Mouse (Mus musculus) spleen, postnatal 10 days (tissue): ENCODE data around the gene Tcf20.

Source experiments
- DNase-seq, 2 experiments: peaks; one replicate each; pipeline ENCODE4 v3.0.0; 2021 to 2022; ENCODE audit warnings: low spot score in 2 of 2

Gene Tcf20

DNA sequence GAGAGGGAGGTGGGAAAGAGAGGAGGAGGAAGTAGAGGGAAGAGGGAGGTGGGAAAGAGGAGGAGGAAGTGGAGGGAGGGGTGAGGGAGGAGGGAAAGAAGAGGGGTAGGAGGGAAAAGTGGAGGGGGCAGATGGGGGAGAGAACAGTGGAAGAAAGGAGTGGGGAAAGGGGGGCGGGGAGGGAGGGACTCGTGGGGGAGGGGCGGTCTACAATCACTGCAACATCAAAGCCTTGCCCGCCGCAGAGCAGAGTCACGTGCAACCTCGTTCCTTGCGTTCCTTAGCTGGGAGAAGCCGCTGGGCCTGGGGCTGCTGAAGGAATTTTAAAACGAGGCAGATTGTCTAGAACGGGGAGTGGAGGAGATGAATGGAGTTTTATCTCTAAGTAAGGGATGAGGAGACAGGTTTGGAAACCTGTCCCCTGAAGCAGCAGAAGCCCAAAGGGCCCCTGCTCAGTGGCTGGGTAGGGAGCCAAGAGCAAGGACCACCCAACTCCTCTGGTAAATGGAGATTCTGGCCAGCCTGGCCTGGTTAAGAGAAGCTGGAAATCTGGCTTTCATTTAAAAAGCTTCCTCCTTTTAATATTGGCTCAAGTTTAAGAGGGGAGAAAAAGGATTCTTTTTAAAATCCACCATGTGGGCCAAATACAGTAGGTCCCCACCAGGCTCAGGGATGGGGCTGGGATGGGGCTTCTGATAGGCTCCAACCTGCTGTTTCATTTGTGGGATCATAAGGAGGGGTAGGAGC, 62.8 kb downstream of the Tcf20 start:
- DNase-seq, result no peak

DNA sequence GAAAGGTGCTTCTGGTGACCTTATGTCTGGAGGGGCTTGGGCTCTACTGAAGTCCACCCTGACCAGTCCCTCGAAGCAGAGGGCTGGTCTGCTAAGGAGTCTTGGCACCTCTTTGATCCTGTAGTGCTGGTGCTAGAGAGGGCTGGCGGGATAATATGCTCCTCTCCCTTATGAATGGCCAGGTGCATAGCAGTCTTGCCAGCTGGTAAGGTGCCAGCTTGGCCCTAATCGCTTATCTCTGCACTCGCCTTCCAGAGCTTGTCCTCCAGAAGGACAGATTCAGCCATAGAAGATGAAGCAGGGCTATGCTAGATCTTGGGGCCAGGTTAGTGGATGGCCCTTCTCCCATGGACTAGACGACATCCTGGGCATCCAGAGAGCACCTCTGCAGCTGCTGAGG, 64.1 kb downstream of the Tcf20 start:
- no peak for DNase-seq

DNA sequence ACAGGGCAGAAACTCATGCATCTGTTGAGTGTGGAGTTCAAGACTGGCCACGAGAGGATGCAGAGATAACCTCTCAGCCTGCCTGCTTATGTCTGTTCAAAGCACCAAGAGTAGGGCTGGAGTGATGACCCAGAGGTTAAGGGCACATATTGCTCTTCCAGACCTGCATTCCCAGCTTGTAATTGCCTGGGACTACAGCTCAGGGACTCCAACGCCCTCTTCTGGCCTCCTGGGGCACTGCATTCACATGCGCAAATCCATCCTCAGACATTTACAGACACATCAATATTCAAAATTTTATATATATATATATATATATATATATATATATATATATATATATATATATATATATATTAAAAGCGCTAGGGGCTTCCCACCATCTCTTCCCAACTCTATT, 64.9 kb downstream of the Tcf20 start:
- DNase-seq, result no peak

DNA sequence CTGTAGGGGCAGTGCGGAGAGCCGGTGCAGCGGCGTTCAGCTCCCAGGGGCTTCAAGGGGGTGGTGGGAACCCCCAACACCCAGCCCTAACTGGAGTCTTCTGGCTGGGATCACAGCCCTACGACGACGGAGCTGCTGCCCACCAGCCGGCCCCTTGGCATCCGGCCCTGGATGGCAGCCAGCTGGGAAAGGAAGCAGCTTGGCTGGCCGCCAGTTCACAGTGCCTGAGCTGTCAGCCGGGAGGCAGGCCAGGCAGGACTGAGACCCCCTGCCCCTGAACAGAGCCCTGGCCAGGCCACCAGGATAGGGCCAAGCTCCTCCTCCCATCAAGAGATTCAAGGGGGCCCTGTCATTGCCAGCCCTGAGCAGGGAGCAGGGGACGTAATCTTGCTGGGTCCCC, 65.6 kb downstream of the Tcf20 start:
- DNase-seq, result peak; percentile 24 to 68

DNA sequence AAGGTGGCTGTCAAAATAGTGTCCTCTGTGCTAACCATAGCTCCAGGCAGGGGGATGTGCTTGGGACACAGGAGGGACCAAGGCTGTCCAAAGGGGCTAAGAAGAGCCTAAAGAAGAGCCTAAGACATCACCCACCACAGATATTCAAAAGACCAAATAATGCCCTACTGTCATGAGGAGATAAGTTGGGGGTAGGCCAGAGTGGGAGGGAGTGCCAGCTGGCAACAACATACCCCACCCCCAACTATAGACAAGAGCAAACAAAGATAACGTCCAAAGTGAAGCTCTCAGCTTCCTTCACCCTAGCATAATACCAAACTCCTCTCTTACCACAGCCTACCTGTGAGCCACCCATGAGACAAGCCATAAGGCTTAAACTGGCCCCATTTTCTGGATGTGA, 66.1 kb downstream of the Tcf20 start:
- no peak for DNase-seq

DNA sequence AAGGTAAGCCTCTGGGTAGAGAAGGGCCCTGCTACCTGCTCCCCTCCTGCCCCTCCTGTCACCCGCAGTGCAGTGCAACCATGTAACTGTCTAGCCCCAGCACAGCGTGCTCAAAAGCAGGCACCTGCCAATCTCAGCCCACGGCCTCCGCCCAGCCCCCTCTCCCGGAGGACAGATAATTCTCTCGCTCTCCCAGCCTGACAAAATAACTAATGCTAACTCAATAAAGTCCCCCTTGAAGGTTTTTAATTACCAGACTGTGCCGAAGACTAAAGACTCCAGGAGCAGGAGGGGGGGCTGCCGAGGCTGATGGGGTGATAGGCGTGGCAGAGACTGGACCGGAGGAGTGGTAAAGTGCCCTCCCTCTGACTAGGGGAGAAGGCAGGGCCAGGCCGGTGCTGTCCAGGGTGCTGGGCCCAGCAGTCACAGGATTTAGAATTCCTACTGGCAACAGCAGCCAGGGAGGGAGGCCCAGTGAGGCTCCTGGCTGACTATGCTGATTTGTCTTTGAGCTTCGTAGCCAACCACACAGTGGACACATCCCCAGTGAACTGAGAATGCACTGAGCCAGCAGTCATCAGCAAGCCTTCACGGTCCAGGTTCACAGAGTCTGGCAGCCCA, 66.7 kb downstream of the Tcf20 start:
- peak in 1 of 2 experiments; percentile 54 for DNase-seq

DNA sequence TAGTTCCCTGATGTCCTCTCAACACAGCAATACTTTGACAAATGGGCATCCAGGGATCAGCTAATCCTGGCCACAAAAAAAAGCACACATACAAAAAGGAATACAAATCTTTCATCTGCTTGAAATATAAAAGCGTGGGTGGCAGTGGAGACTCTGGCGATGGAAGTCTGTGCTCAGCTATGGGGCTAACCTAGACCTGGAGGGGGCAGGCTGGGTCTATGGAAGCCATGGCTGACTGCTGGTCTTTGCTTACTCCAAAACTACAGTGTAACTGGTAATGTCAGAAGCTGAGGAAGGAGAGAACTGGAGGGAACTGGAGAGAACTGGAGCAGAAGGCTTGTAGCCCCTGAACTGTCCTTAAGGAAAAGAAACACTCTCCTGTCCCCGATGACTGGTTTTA, 69.7 kb downstream of the Tcf20 start:
- DNase-seq, result no peak

DNA sequence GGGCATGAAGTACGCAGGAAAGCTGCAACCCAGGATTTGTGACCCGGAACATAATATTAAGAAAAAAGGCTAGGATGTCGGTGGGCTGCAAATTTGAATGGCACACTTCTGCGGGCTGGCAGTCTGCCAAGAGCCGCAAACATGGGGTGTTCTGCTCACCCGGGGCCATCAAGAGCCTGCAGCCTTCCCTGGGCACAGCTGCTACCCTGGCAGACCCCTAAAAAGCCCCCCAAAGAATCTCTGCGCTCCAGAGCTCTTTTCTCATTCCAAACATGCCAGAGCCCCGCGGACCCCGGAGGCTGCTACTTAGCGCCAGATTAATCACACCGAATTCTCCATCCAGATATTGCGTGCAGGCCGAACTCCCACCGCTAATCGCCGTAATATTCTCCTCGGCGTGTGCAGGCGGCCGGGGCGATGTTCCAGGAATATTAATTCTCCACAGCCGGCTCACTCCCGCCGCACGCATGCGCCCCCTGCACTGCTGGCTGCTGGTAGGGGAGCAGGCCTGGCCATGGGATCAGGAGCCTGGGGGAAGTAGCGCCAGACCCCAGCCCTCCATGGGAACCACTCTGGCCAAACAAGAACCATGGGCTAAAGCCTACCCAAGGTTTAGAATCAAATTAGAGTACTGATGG, 70.3 kb downstream of the Tcf20 start:
- DNase-seq, result no peak

DNA sequence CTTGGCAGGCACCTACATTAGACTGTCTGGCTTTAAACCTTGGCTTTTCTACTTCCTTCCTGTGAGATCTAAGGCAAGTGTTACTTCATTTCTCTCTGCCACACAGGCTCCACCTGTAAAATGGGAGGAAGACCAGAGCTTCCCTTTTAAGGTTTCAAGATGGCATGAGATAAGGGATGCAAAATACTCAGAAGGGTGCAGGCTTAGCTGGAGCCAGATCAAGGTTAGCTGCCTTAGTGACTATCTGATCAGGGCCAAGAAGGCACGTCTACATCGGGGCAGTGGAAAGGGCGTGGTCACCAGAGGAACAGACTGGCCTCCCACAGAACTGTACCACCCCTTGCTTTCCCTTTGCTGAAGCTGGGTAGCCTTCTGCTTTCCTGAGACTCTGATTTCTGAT, 73.2 kb downstream of the Tcf20 start:
- no peak for DNase-seq

DNA sequence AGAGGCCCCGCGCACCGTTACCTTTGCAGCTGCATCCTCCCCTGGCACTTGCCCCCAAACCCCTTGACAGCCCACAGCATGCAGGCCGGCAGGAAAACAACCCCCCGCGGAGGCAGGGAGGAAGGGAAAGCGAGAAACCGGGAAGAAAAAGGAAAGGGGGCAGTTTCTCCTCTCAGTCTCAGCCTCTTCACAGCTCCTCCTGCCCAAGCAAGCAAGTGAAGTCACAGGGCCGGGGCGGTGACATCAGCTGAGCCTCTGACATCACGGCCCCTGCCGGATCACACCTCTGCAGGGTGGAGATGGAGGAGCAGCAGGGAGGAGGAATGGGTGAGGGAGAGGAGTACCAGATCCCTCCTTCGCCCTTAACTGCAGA, 75.7 kb downstream of the Tcf20 start:
- DNase-seq, result peak in 1 of 2 experiments; percentile 24

DNA sequence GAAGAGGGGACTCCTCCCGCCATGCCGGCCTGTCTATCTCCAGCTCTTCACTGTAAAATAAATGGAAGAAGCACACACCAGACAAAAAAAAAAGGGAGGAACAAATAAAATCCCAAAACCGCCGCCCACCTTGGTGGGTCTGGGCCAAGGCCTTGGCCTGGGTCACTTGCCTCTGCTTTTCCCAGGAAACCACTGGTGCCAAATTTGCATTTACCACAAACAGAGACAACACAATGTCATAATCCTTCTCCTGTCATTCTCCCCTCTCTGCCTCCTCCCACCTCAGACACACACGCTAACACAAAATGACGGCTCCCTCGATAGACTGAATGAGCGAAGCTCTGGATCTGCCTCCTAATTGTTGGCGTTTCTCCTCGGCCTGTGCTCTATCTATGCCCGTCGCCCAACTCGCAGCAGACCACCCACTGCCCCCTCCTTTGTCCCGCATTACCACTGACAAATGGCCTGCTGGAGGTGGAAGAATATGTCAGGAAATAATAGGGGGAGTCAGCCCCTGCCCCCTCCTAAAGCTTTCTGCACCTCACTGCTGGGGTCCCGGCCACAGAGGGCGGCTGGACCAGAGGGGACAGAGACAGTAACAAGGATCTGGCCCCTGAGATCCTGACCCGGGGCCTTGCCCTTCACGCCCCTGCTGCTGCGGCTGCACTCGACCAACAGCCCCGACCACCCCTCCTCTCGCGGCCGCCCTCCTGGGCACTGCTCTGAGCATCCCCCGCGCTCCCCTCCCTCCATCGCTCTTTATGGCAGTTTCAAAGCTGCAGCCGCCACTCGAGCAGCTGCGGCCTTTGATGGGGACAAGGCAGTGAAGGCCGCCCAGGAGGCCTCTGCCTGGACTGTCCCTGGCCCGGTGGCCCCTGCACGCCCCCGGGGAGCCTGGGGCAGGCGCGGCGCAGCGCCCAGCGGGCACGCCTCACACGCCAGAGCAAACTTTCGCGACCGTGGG, 76.4 kb downstream of the Tcf20 start:
- DNase-seq, result no peak

DNA sequence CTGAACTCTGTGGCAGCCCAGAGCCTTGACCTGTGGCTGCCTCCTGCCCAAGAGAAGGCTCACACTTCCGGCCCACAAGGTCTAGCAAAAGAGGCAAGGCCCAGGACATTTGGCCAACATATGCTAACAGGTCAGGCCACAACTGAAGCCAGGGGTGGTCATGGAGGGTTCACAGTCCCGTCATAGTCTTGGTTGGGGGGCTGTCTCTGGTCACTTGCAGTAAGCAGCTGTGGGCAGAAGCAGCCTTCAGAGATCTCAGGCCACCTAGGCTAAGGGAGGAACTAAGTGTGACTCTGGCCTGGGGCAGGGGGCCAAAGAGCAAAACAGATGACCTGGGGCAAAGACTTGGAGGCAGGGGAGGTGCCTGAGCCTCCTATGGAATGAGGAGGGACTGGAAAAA, 77.1 kb downstream of the Tcf20 start:
- no peak for DNase-seq

DNA sequence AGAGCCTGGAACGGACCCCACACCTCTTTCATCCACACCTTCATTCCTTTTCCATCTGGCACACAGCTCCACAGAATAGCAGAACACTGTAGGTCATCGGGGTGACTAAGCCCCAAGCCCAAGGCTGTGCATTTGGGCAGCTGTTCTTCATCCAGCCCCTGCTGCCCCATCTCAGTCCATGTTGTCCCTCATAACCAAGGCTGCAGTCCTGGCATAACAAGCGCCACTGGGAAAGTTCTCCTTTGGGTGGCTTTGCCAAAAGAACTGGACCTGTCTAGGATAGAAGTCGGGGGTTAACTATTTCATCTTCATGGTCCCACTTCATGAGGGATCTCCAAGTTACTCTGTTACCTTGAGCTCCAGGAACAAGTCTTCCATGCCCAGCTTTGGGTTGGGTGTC, 77.9 kb downstream of the Tcf20 start:
- DNase-seq, result no peak

DNA sequence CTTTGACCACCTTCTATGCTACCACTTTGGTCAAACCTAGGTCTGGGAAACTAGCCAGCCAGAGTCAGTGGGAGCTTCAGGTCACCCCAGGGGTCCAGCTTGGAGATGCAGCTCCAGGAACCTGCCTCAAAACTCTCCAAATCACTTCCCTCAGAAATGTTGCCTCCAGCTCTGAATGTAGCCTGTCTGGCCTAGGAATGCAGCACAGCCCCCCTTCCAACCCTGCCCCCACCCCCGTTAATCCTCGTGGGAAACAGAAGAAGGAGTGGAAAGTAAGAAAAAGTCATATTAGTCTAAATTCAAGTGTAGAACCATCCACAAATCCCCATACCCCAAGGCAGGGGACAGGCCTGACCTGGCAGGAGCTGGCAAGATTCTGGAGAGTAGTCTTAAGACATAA, 79.2 kb downstream of the Tcf20 start:
- DNase-seq, result no peak

DNA sequence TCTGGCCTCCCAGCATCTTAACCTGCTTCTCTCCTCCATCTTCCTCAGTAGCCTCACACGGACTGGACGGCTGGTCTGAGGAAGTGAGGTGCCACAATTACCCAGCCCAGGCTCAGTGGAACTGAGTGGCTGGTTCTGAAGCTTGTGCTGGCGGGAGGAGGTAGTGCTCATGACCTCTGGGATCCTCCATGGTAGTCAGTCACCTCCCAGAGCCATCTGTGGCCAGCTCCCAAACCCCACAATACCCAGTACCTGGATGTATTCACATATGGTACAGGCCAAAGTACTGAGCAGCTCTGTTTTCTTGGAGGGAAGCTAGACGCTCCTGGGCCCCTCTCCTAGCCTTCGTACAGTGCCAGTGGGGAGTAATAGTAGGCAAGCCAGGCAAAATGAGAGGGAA, 80.4 kb downstream of the Tcf20 start:
- no peak for DNase-seq

DNA sequence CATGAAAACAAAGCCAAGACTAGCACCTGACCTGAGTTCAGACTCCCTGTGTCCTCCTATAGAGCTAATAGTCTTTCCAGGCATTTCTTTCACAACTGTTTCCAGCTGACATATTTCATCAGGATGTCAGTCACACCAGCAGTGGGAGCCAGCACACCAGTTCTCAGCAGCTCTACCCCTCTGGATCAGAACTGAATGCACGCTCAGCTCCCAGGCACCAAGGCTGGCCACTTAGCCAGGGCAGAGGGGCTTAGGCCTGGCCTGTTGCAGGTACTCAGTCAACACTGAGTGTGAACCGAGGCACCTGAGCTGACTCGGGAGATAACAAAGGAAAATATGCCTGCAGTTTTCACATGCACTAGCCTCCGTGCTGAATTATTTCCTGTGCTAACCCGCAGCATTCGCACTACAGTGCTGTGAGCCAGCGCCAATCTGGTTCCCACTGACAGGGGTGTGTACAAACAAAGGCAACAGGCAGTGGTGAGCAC, 81.1 kb downstream of the Tcf20 start:
- no peak for DNase-seq

DNA sequence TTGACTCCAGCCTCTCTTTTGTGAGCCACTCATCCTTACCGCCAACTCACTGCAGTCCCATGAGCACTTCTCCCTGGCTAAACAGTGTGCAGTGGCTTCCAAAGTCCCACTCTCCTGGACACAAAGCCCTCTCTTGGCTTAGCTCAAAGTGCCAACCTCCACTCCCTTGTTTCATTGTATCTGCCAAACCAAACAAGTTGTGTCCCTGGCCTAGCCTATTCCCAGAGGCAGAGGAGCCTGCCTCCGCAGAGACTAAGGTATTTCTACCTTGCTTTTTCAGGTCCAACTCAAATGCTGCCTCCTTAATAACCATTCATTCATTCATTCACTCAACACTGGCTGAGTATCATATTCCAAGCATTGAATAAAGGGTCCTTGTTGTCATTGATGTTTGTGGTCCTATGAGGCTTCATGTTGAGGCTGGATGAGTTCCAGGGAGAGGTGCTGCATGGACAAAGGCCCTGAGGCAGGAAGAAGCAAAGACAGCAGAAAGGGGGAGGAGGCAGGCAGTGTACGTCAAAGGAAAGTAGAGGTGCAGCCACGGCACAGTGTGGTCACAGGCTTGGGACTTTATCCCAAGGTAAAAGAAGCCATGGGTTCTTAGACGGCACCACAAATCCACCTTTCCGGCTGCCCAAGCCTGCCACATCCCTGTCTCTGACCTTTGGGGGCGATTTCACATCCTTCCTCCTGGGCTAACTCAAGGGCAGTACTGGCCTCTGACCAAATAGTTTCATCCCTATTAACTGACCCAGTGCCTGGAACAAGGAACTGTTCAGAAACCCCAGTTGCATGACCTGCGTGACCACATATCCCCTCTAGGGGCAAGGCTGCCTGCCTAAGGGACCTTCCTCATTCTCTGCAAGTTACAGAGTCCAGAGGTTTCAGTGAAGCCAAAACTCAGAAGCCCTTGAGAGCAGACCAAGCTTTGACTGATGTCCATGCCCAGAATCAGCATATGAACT, 82.0 kb downstream of the Tcf20 start:
- peak in 1 of 2 experiments; percentile 36 for DNase-seq

DNA sequence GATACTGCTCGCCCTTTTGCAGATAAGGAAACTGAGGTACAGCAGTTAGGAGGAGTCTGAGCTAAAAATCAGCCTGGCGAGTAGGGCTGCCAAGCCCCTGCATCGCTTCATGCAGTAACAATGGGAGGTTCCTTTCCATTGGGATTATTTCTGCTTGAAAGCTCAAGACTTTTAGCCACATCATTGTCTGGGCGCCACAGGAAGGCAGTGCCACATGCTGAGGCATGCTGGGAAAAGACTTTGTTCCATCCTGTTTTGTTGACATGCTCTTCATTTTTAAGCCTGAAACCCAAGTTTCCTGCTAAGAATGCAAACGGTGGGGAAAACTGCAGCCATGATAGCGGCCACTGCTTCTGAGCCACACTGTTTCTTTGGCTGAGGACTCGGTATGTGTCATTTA, 83.1 kb downstream of the Tcf20 start:
- no peak for DNase-seq

DNA sequence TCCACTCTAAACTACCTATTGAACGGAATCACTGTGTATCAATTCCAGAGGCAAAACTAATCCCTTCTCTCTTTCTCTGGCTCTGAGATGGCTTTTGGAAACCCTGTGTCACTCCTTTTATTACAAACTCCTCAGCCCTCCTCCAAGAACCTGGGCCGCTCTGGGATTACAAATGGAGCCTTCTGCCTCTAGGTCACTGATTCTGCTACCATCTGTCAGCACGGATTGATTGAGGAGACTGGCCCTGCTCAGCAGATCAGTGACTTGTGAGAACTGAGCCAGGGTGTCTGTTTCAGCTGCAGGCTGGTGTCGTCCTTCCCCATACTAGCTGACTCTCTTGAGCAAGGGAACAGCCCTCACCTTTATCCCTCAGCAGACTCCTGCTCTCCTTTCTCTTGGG, 85.2 kb downstream of the Tcf20 start:
- DNase-seq, result no peak

DNA sequence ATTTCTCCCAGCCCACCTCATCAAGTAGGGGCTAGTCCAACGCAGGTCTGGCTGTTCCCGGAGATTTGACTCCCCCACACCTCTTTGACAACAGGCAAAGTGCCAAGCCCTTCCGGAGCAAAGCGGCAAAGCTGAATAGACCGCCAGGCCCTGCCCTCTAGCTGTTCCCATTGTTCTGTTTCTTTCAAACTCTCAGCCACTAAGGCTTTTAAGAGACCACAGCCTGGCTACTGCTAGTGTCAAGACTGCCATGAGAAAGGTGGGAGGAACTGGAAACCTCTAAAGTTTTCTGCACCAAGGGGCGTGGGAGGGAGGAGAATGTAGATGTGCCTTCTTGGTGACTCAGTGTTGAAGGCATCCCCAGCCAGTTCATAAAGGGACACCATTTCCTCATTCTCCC, 86.4 kb downstream of the Tcf20 start:
- peak in 1 of 2 experiments; percentile 16 for DNase-seq

DNA sequence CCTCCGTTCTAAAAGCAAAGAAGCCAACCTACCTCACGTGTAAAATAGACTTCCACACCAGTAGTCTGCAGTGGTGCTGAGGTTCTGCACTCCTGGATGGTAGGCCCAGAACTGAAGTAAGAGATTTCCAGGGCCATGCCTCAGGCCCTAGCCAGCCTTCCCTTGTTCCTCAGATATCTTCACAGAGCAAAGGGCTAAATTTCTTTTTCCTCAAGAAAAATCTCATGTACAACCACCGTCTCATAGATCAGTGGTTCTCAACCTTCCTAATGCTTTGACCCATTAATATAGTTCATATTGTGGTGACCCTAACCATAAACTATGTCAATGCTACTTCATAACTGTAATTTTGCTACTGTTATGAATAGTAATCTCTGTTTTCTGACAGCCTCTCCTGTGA, 87.3 kb downstream of the Tcf20 start:
- DNase-seq, result no peak
